Mouse (Mus musculus) CD4-positive naive resting alpha-beta T cell, adult 57 days (primary cell): ENCODE data around the gene Fscn2. TPM values are rescaled to one million over a fixed set of nuclear protein-coding genes. Genes with fewer than 3 reads are reported as not detected.

Source experiments
- total RNA-seq: library from RNA; stranded (reverse); gene quantifications from one replicate; pipeline ENCODE4 v1.2.4, GENCODE M21; 2023

Gene Fscn2
- total RNA-seq, result not detected

GRCm38 (mm10) chr11:120361295-120361694, at the start of gene Fscn2:
Gene Fscn2 (plus strand): TSS chr11:120361534.

GRCm38 (mm10) chr11:120347791-120348683, 13.3 kb upstream of the Fscn2 start, which contains the start of gene Actg1:
Gene Actg1 (minus strand): TSS chr11:120348542.

GRCm38 (mm10) chr11:120378611-120379540, 17.5 kb downstream of the Fscn2 start, which contains the start of gene Faap100:
Gene Faap100 (minus strand): TSS chr11:120378764.

Other genes starting within 250 kb of the Fscn2 start
- 99.9 TPM for gene Slc38a10, start 210.2 kb upstream of the Fscn2 start, total RNA-seq
- 0.56 TPM for gene Bahcc1, start 128.6 kb upstream of the Fscn2 start, total RNA-seq
- 1,308 TPM for gene Actg1, start 13.0 kb upstream of the Fscn2 start, total RNA-seq
- gene Faap100, start 17.2 kb downstream of the Fscn2 start, total RNA-seq, result 28.0 TPM
- gene Nploc4, start 76.2 kb downstream of the Fscn2 start, total RNA-seq, result 55.1 TPM
- 46.6 TPM for gene Tspan10, start 81.1 kb downstream of the Fscn2 start, total RNA-seq
- 0.80 TPM for gene Pde6g, start 92.0 kb downstream of the Fscn2 start, total RNA-seq
- 7.1 TPM for gene Oxld1, start 96.5 kb downstream of the Fscn2 start, total RNA-seq
- 32.2 TPM for gene Ccdc137, start 96.6 kb downstream of the Fscn2 start, total RNA-seq
- gene Arl16, start 106.1 kb downstream of the Fscn2 start, total RNA-seq, result 13.4 TPM
- 28.5 TPM for gene Mrpl12, start 123.1 kb downstream of the Fscn2 start, total RNA-seq
- 9.7 TPM for gene Slc25a10, start 130.3 kb downstream of the Fscn2 start, total RNA-seq
- not detected for gene Gcgr, start 169.2 kb downstream of the Fscn2 start, total RNA-seq
- 36.1 TPM for gene Mcrip1, start 188.2 kb downstream of the Fscn2 start, total RNA-seq
- gene Ppp1r27, start 189.6 kb downstream of the Fscn2 start, total RNA-seq, result not detected
- 123 TPM for gene P4hb, start 211.7 kb downstream of the Fscn2 start, total RNA-seq
- 404 TPM for gene Arhgdia, start 220.1 kb downstream of the Fscn2 start, total RNA-seq
- 109 TPM for gene Alyref, start 236.8 kb downstream of the Fscn2 start, total RNA-seq
- 71.8 TPM for gene Anapc11, start 236.9 kb downstream of the Fscn2 start, total RNA-seq
- 3.8 TPM for gene Npb, start 246.9 kb downstream of the Fscn2 start, total RNA-seq